Mouse (Mus musculus) induced T-regulatory cell, adult 2 months (primary cell): ENCODE data around the gene Cd59a.
"Not testable (repeated sequence)": the region's sequence is repeated elsewhere in the genome, so short reads cannot be mapped to it uniquely, and the experiment has no call there.

Experiments used
- DNase-seq: peaks from one replicate; pipeline ENCODE4 v3.0.0-alpha.2; 2012; ENCODE audit warnings: low read depth

Gene Cd59a

DNA sequence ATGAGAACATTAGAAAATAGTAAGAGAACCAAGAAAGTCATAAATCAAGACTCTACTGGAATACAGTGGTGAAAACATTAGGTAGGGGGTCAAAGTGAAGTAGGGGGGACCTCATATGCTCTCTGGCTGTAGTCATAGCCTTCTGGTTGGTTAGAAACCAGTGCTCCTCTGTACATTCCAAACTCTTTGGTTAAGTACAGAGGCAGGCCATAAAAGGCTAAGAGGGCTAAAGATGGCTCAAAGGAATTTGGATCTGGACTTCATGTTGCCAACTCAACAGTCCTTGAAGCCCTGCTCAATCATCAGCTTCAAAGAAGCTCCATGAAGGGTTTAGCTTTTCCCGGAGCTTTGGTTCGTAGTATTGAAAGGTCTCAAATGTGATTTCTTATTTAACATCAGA, 13.4 kb downstream of the Cd59a start:
- not testable (repeated sequence) for DNase-seq

DNA sequence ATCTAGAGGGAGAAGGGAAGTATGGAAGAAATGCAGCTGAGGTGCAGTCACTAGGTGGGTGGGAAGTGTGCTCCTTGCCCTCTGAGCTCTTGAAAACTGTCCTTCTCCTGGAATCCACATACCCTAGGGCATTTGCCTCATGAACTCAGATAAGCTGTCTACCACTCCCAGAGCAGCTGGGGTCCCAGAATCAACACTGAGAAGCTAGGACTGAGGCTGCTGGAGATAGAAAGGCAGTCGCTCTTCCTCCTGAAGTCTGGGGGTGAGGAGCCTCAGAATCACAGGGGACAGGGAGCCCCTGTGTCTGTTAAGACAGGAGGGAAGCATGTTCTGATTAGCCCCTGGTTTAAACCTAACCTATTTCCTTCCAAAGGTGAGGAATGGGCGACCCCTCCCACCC, 13.9 kb downstream of the Cd59a start:
- DNase-seq, result no peak

DNA sequence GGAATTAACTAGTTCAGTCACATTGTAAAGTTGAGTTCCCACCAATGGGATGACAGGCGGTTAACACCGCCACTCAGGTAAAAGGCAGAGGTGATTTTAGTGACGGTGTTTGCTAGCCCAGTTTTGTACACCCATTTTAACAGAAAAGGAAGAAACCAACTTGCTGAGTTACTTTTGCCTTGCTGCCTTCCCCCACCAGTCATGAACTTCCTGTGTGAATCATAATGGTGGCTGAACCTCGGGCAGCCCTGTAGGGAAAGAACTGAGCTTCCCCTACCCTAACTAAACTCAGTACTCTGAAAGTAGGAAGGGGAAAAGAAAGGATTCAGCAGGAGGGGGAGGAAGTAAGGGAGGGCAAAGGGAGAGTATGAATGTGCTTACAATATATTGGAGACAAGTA, 14.4 kb downstream of the Cd59a start:
- no peak for DNase-seq

DNA sequence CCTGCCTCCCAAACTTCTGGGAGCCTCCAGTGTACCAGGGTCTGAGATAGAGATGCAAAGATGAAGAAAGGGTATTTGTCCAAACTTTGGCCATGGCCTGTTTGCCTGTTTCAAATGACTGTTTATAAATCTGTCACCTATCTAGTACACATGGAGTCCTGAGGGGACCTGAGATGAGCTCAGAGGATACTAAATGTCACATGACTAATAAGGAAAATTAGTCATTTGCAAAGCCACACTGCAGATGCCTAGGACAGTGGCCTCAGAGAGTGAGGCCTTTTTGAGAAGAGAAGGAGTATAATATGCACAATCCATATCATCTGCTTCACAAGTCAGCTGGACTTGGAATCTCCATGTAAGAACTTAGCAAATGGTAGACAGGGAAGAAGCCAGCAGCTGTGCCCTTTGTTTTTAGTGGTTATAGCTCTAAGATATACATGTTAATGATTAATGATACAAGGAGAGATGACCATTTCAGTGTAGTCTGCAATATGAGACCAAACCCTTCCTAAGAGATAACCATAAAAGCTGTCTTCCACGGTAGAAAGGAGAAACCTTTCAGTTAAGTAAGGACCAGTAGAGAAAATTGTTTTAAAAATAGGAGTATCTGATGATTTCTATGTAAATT, 15.7 kb downstream of the Cd59a start:
- DNase-seq, result not testable (repeated sequence)

DNA sequence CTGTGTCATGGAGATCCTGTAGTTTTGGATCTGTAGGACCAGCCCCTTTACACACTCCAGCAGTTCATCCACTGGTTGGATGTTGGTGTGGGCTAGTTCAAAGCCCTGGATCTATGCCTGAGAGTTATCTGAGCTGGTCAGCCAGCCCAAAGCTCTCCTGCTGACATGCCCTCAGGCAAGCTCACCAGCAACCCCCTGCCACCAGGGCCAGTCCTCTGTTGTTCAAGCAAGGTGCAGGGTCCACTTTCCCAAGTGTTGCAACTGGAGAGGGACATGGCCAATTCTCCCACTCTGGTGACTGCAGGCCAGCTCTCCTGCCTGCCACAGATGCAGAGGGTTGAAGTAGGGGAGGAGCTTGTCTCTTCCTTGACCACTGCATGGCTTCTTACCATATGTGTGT, 18.0 kb downstream of the Cd59a start:
- DNase-seq, result not testable (repeated sequence)

DNA sequence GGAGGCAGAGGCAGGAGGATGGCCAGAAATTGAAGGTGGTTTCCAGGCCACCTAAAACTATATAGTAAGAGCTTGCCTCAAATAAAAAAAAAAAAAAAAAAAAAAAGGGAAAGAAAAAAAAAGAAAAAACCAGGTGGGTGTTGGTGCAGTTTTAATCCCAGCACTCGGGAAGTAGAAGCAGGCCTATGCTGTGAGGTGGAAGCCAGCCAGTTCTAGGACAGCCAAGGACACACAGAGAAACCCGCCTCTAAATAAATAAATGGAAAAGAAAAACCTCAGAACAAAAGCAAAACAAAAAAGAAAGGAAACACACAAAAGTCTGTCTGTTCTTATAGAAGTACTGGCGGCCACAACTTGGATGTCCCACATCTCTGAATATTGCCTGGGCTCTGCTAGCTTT, 19.3 kb downstream of the Cd59a start:
- DNase-seq, result no peak

DNA sequence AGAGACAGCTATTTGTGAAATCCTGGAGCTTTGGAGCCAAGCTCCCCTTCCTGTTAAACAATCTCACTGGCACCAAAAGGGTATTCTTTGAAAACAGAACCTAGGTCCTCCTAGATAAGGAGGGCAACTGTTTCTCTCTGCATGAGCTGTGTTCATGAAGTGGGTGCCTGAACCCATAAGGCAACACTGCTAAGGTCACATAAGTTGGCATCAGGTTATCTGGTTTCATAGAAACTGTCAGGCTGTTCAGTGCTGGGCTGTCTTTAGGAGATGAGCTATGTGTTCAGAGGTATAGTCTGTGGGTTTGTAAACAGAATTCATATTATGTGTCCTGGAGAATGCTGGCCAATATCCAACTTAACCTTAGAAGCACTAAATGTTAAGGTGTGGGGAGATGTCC, 21.6 kb downstream of the Cd59a start:
- not testable (repeated sequence) for DNase-seq

DNA sequence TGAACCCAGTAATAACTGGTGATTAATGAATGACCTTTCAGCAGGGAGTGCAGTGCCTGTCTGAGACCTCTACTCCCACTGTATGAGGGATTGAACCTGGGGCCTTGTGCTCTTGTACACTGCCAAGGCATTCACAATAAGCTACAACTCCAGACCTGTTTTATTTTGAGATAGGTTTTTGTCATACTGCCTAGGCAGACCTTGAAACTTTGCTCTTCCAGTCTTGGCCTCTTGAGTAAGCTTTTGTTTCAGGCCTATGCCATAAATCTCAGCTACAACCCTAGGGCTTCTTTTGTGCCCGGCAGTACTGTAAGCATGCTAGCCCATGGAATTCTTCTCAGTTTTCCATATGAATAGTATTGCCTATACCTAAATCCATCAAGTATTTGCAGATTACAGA, 23.5 kb downstream of the Cd59a start:
- DNase-seq, result no peak

DNA sequence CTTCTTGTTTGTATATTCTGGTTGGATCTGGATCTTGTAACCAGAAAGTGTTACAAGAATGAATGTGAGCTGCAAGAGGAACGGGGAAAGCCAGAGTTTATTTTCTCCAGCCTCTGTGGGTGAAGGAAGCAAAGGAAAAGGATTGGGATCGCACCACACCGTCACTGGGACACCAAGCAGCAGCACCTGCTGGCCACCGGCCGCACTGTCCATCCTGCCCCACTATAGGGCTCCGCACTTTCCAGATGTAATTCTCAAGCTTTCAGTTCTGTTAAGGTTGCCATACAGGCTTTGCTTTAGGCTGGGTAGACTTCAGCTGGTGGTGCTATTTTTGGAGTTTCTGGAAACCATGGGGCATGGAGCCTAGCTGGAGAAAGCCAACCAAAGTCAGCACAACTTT, 24.7 kb downstream of the Cd59a start:
- no peak for DNase-seq

DNA sequence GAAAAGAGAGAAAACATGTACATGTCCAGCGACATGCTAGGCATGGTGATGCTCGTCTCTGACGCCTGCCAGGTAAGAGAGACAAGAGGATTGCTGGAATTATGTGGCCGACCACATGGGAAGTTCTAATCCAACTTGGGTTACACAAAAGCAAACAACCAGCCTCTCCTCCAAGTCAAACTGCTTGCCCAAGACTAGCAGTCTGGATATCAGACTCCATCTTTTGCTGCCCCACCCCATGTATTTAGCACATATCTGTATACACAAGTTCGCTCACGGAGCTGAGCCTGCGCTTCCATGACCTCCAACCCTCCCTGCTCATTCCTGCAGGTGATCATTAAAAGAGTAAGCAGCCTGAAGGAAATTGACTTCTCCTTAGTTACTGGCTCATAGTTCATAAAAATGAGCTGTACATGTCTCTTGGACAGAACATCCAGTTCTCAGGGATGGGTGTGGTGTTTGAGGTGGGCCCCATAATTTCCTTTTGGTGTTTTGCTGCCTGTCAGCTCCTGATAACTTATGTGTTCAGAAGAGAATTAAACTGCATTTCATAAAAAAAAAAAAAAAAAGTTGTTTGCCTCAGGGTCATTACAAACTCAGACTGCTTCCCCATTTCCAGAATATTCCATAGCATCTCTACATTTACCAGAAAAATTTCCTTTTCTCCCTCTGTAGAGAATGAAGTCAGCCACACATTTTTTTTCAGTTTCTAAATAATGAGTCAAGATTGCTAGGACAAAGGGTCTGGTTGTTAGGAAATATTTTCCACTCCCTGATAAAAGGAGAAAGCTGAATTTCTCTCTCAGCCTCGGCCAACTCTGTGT, 26.3 kb downstream of the Cd59a start:
- DNase-seq, result no peak

DNA sequence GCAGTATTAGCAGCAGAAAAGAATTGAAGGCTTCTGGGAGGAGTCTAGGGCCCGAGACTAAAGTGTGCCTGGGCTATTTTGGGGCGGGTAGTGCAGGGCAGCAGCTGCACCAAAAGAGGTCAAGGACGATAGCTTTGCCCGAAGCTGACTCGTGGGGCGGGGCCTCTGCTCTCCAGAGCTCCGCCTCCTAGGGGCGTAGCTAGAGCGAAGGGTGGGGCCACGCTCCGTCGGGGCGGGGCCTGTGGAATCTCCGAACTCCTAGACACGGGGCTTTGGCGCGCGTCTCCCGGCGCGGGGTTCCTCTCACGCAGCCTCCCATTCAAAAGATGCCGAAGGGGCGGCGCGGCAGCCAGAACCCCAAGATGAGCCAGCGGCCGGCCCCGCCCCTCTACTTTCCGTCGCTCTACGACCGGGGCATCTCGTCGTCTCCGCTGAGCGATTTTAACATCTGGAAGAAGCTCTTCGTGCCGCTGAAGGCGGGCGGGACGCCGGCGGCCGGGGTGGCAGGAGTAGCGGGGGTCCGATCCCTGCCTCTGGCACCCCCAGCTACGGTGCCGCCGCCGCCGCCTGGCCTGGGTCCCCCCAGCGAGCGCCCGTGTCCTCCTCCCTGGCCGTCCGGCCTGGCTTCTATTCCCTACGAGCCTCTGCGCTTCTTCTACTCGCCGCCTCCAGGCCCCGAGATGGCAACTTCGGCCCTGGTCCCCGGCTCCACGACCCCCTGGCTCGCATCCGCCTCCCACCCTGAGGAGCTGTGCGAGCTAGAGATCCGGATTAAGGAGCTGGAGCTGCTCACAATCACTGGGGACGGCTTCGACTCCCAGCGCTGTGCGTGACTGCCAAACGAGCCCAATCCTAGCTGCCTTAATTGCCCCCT, 27.1 kb downstream of the Cd59a start, which contains the start of gene A930018P22Rik:
A930018P22Rik (plus strand) TSS at position 265 of the 874 bp plus-strand sequence.
- peak; percentile 91 for DNase-seq

DNA sequence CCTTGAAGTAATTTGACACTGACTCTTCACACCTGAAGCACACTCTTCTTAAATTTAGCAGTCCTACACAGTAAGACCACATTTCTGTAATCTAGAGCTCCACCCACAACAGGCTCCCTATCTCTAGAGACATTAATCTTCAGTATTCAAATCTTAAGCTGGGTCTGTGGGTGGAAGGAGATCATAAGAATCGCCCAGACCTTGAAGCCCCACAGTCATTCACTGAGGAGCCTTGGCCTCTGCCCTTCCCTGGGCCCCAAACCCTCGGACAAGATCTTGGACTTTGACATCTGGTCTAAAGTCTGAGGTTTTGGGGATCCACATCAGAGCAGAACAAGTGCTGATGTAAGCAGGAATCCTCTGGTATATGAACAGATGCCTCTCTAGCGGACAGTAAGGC, 27.9 kb downstream of the Cd59a start:
- DNase-seq, result peak; percentile 26

DNA sequence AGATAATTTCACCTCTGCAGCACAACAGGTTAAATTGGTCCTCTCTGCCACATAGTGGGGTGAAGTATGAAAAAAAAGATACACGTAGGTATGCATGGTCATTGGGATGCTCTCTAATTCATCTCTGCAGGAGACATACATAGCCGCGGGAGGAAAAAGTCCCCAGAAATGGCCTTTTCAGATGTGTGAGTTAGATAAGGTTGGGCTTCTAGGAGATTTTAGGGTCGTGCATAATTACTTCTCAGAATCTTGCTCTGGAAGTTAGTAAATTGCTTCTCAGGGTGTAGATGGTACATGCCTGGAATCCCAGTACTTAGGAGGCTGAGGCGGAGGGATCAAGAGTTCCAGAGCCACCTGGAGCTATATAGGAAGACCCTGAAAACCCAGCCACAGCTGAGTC, 28.5 kb downstream of the Cd59a start:
- no peak for DNase-seq

DNA sequence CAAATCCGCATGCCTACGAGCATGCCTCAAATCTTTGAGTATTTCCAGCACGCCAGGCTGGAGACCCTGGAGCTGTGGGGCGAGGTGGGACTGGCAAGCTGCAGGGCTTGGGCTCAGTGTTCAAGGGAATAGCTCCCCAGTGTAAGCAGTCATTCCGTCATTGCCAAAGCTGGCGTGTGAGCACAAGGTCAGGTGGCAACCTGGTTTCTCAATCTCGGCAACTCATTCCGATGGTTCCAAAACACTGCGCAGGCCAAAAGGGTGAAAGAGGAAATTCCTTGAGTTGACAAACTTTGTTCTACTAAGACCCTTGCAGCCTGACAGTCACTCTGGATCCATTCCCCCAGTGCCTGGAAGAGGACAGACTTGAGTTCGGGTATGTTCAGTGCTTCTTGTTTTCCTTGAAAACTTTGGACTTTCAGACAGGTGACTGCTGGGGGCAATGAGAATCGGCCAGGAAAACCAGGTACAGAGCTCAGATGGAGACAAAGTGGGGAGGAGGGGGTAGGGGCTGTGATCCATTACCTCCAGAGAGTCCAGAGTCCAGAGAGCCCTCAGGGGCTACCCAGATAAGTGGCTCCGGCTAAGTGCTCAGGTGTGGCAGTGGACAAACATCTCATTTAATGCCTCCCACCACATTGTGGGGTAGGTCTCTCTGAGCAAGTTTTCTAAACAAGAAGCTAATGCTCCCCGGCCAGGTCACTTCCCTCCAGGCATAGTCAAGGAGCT, 33.4 kb downstream of the Cd59a start:
- no peak for DNase-seq

DNA sequence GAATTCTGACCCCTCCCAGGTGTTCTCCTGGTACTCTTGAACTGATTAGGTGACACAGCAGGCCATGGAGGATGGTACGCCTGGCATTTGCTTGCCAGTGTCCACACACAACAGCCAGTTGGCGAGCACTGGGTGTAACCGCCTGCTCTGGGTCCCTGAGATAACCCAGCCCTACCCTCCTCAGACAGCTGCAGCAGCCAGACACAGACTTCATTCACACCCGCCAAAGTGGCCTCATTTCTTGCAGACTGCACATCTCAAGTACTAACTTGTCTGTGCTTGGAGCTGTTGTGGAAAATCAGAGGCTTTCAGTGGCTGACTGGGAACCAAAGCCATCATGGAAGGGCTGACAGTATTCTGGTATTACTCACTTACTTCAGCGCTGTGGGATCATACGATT, 34.6 kb downstream of the Cd59a start:
- no peak for DNase-seq

DNA sequence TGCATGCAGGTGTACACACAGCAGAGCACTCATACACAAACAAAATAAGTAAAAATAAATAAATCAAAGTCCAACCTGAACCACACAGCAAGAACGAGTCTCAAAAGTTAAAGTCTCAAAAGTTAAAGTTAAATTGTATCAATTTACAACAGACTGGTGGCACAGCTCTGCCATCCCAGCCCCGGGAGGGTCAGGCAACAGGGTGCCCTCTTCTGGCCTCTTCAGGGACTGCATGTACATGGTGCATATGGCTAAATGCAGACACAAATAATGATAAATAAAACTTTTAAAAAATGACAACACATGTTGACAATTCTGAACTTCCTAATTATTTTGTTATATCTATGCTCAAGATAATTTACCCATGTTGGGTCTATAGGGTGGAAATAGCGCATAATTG, 35.4 kb downstream of the Cd59a start:
- peak; percentile 53 for DNase-seq

DNA sequence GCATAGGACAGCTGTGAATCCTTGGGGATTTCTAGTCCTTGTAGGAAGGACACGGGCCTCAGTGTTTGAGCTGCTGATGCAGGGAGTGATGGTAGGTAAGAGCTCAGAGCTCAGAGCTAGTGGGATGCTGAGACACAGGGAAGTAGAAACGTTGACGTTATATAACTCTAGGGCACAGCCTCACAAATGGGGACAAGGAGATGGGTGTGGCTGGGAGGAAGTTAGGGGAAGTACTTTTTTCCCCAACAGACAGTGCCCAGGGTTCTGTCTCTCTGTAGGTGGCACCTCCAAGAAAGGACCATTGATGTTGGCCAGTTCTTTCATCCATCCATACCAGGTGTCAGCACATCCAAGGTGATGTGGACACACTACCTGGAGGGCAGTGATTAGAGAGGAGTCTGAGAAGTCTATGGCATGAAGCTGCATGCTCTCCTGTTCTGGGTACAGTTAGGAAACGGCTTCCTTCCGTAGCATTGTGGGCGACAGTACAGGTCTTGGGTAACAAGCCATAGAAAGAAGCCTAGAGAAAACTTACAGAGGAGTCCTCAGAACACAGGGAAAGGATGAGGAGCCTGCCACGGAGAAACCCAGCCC, 36.8 kb downstream of the Cd59a start:
- DNase-seq, result no peak

DNA sequence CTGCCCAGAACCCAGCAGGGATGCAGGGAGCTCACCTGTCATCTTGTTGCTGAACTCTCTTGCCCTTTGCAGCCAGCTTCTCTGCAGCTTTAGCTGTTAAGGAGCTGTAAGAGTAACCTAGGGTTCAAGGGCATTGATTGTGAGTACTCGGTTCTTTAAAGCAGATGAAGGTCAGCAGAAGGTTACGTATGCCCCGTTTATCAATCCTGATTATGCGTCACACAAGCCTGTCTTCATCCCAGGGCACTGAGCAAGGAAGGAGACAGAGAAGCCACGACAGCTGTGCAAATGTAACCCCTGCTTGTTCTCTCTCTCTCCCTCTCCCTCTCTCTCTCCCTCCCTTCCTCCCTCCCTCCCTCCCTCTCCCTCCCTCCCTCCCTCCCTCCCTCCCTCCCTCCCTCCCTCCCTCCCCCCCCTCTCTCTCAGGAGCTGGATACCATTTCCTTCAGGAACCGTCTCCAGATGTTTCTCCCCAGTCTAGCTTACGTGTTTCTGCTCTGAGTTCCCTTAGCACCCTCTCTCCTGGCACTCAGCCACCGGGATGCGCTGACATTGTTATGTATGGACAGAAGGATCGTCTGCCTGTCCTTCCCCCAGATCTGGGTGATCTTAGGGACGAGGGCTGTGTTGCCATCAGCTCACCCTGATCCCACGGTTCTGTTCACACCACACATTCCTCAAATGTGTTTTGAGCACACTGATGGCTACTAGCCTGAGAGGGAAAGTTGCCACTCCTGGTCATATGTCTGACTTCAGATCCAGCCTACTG, 37.6 kb downstream of the Cd59a start:
- no peak for DNase-seq

DNA sequence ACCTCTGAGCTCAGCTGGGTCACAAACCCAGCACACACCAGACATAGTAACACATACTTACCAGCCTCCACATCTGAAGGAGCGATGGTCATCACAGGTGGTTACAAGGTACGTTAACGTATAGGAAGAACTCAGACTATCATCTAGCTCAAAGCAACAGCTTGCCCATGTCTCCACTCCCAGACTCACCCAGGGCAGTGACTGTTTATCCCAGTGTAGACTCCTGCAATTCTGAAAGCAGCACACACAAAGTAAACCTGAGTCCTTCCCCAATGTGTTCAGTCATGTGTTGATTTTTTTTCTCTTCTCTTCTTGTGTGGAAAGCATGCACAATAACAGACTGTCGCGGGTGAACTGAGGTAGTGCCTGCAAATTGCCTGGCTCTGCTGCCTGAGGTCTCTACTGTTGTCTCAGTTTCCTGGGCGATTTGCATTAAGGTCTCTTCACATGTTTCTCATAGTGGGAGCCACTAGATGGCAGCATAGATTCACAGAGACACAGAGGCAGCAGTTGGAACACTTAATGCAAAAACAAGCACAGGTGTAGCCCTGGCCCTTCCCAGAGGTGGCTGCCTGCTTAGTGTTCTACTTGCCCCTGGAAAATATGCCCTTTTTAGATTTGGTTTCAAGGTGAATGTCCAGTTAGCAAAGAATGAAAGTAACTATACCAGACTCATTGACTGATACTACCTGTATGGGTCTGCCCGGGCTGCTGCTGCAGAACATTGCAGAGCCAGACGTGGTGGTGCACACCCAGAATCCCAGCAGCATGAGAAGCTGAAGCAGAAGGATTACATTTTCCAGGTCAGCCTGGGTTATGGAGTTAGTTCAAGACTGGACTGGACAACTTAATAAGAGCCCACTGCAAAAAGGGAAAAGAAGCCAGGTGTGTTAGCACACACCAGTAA, 38.8 kb downstream of the Cd59a start:
- peak; percentile 90 for DNase-seq

DNA sequence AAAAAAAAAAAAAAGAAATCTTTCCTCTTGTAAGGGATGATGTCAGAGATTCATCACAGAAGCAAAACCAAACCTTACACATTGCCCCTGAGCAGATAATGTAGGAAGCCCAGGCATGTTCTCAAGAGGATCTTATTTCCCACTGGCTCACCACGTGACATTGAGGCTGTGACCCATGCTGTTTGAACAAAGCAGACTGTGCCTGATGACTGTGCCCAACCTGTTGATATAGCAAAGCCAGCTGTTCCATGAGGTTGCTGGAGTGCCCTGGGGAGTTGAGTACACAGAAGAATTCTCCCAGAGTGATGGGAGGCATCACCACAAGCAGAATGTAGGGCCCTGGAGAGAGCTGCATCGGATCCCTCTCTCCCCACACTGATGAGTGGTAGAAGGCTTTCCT, 40.3 kb downstream of the Cd59a start:
- DNase-seq, result no peak
